Comparison of ENCODE assay signal across 8 mouse cellular contexts in the genomic region with DNA sequence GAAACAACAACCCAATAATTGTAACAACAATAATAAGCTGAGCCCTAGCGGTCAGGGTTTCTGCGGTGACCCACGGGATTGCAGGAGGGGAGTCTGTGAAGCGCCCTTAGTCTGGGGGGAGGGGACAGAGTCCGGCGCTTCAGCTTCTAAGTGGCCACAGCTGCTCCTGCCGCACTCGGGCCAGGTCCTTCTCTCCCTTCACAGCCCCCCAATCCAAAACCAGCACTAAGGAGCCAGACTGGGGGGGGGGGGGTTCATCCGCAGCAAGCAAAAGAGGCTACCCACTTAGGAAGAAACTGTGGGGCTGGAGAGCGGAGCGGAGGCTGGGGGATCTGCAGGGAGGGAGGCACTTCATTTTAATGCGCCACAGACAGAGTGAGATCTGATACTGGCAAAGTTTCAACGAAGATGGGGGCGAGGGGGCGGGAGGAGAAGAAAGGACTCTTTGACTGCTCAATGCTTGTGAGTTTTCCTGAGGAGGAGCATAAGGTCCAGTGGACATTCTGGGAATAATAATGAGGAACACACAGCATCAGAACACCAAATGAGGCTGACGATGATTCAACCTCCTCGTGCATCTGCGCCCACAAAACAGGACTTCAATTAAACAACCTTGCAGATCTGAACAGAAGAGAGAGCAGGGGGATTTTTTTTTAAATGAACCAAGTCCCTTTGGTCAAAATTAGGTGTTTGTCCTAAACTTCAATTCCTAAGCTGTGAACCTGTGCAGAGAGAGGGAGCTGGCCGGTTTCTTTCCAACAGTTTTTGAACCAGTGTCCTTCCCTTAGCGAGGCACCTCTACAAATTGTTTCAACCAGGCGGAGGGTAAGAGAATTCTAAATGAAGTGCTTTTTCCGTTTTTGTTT.
DNase-seq lines count a peak whose midpoint lies in the region; ATAC-seq and TF ChIP-seq lines count a peak whose summit lies in the region.

No protein-coding gene starts in this region.

- H3K27me3 ChIP-seq in forebrain, embryonic 11.5 days (ENCODE audit: control insufficient read depth, insufficient read depth, low read length), result no peaks in the 10 kb centered on the region
- no peaks in the 10 kb centered on the region for H3K27me3 ChIP-seq in intestine, postnatal 0 days (replicated peaks; ENCODE audit: control insufficient read depth, insufficient read depth, low read length)
- peaks cover 5% of the 10 kb centered on the region; the same call in 1 of the 2 replicates for H3K27me3 ChIP-seq in liver, embryonic 13.5 days

- intact Hi-C loops in gastrocnemius, adult 2 months (cut with DNase I), result no loop called here

- peak overlapping the region; percentile 63 for H3K9ac ChIP-seq in forebrain, embryonic 11.5 days (ENCODE audit: low read length)
- no peak overlapping the region for H3K9ac ChIP-seq in intestine, postnatal 0 days (ENCODE audit: low read depth, low read length)
- H3K9ac ChIP-seq in liver, embryonic 13.5 days, result no peak overlapping the region

- H3K9me3 ChIP-seq in forebrain, embryonic 11.5 days (ENCODE audit: control insufficient read depth, low read length), result no peaks in the 10 kb centered on the region
- H3K9me3 ChIP-seq in intestine, postnatal 0 days (ENCODE audit: control insufficient read depth), result no peaks in the 10 kb centered on the region
- no peaks in the 10 kb centered on the region for H3K9me3 ChIP-seq in liver, embryonic 13.5 days (replicated peaks)

- DNase-seq in gastrocnemius, adult 2 months, result no peak
- no peak for DNase-seq in gastrocnemius, adult 8-10 months (ENCODE audit: low spot score in 2 of 2)
- DNase-seq in brain, embryonic 18.5 days (ENCODE audit: low read depth, low spot score), result peak; percentile 74
- peak; percentile 90 for DNase-seq in forebrain, embryonic 11.5 days (ENCODE audit: low spot score)
- DNase-seq in liver, embryonic 13.5 days, result no peak
- DNase-seq in right cerebral cortex, postnatal 14 days, result peak; percentile 47

- WGBS in forebrain, embryonic 11.5 days, result under 1% methylated on average over 22 of the region's 22 CpGs
- WGBS in intestine, postnatal 0 days, result 10% methylated on average over 22 of the region's 22 CpGs
- WGBS in liver, embryonic 13.5 days (ENCODE audit: insufficient replicate concordance), result 3% methylated on average over 22 of the region's 22 CpGs

- H3K36me3 ChIP-seq in forebrain, embryonic 11.5 days (ENCODE audit: control insufficient read depth, insufficient read depth, low read length), result no peaks in the 10 kb centered on the region
- no peaks in the 10 kb centered on the region for H3K36me3 ChIP-seq in intestine, postnatal 0 days (ENCODE audit: control insufficient read depth, insufficient read depth)
- H3K36me3 ChIP-seq in liver, embryonic 13.5 days, result no peaks in the 10 kb centered on the region

- peak; percentile 92 for ATAC-seq in forebrain, embryonic 11.5 days (replicated peaks; ENCODE audit: low FRiP score)
- no peak for ATAC-seq in intestine, postnatal 0 days
- ATAC-seq in liver, embryonic 13.5 days (ENCODE audit: low read depth), result no peak
- no peak for ATAC-seq in granulocyte monocyte progenitor cell, adult 5-6 weeks (replicated peaks; ENCODE audit: poor library complexity, severe bottlenecking)

- no peak overlapping the region for H3K27ac ChIP-seq in gastrocnemius, adult 2 months
- H3K27ac ChIP-seq in forebrain, embryonic 11.5 days (ENCODE audit: low read depth, low read length), result peak overlapping the region; percentile 95
- no peak overlapping the region for H3K27ac ChIP-seq in intestine, postnatal 0 days (ENCODE audit: low read depth, low read length)
- H3K27ac ChIP-seq in liver, embryonic 13.5 days, result no peak overlapping the region

- H3K4me2 ChIP-seq in forebrain, embryonic 11.5 days (ENCODE audit: low read depth, low read length, severe bottlenecking), result peak overlapping the region; percentile 54
- peak overlapping the region; percentile 58 for H3K4me2 ChIP-seq in intestine, postnatal 0 days (replicated peaks; ENCODE audit: low read depth)
- H3K4me2 ChIP-seq in liver, embryonic 13.5 days, result peak overlapping the region; percentile 52

- peaks cover 20% of the 10 kb centered on the region for H3K4me1 ChIP-seq in forebrain, embryonic 11.5 days (replicated peaks; ENCODE audit: control insufficient read depth, insufficient read depth, low read length)
- no peaks in the 10 kb centered on the region for H3K4me1 ChIP-seq in intestine, postnatal 0 days (replicated peaks; ENCODE audit: control insufficient read depth, insufficient read depth, low read length)
- H3K4me1 ChIP-seq in liver, embryonic 13.5 days (replicated peaks), result 0 out of 2 replicates have a peak, but pooled peaks cover 2% of the 10 kb centered on the region

- TF ChIP-seq CTCF in gastrocnemius, adult 2 months (IDR thresholded peaks at IDR 0.05), result no peak
- TF ChIP-seq CTCF in intestine, postnatal 0 days (IDR thresholded peaks at IDR 0.05; ENCODE audit: low read depth), result peak; percentile 24

- H3K4me3 ChIP-seq in gastrocnemius, adult 2 months, result peak overlapping the region; percentile 63
- H3K4me3 ChIP-seq in forebrain, embryonic 11.5 days (ENCODE audit: low read depth, low read length), result peak overlapping the region; percentile 26
- H3K4me3 ChIP-seq in intestine, postnatal 0 days (ENCODE audit: low read depth, low read length), result peak overlapping the region; percentile 27
- H3K4me3 ChIP-seq in liver, embryonic 13.5 days (replicated peaks), result peak overlapping the region; percentile 41

Comparison
In these comparisons a context has a peak if more than half of its experiments do, and no peak if none do; other contexts are left out.
1. DNase-seq: peak in brain, embryonic 18.5 days (single experiment), forebrain, embryonic 11.5 days (single experiment) and right cerebral cortex, postnatal 14 days (single experiment); none in gastrocnemius, adult 2 months (single experiment), gastrocnemius, adult 8-10 months (0 of 2) and liver, embryonic 13.5 days (single experiment).
2. Peak in every context shown above with its lines, with median percentiles within 50 percentile points of each other: H3K4me3 ChIP-seq and H3K4me2 ChIP-seq.